Mouse (Mus musculus) heart, embryonic 16.5 days (tissue): ENCODE measurements around the gene Pcdh15. TPM values are rescaled to one million over a fixed set of nuclear protein-coding genes. Genes with fewer than 3 reads are reported as not detected.

Experiments used
- ATAC-seq: fragments of 200-750 bp; cut with Nextera tagmentation; replicated peaks from 2 replicates; pipeline ENCODE4 v1.8.0; 2017; ENCODE audit warnings: moderate number of reproducible peaks; ENCODE audit not compliant: insufficient read depth, low FRiP score; ENCODE audit errors: extremely low read depth
- H3K27ac ChIP-seq: fragments of 300-500 bp; sonication (generic); 2 replicates; pipeline ENCODE4 v1.5.1; 2014; ENCODE audit warnings: mild to moderate bottlenecking, low read length, control low read depth, moderate library complexity
- H3K27me3 ChIP-seq: fragments of 300-500 bp; sonication (generic); 2 replicates; pipeline ENCODE4 v1.6.1; 2014; ENCODE audit warnings: low read length, mixed read lengths; ENCODE audit not compliant: control insufficient read depth, insufficient read depth
- H3K36me3 ChIP-seq: fragments of 300-500 bp; sonication (generic); 2 replicates; pipeline ENCODE4 v1.6.1; 2014; ENCODE audit not compliant: control insufficient read depth, insufficient read depth
- H3K4me1 ChIP-seq: fragments of 300-500 bp; sonication (generic); 2 replicates; pipeline ENCODE4 v1.6.1; 2014; ENCODE audit warnings: low read length, mixed read lengths; ENCODE audit not compliant: control insufficient read depth, insufficient read depth
- H3K4me2 ChIP-seq: fragments of 300-500 bp; sonication (generic); 2 replicates; pipeline ENCODE4 v1.6.1; 2014; ENCODE audit warnings: low read depth, mild to moderate bottlenecking, control low read depth, low read length
- H3K4me3 ChIP-seq: fragments of 300-500 bp; sonication (generic); 2 replicates; pipeline ENCODE4 v1.5.1; 2014; ENCODE audit warnings: mild to moderate bottlenecking, control low read depth, low read length
- H3K9ac ChIP-seq: fragments of 300-500 bp; sonication (generic); 2 replicates; pipeline ENCODE4 v1.6.1; 2014; ENCODE audit warnings: low read length, control low read depth
- H3K9me3 ChIP-seq: fragments of 300-500 bp; sonication (generic); replicated peaks from 2 replicates; pipeline ENCODE4 v1.6.1; 2016; ENCODE audit warnings: low read length; ENCODE audit not compliant: control insufficient read depth
- WGBS: fragments of 180-500 bp; shearing (Covaris S2); extraction: QIAGEN DNeasy Blood & Tissue Kit; methylation state at CpG from one replicate; pipeline ENCODE4 v1.1.7; 2014; 5-methylcytosine and 5-hydroxymethylcytosine counted together
- polyA plus RNA-seq: library from polyadenylated mRNA; unstranded; fragments of >200 nt; fragmentation: Nextera tagmentation; extraction: Ambion mirVana; gene quantifications from 2 replicates; pipeline ENCODE4 v1.2.1, GENCODE M21; 2015

Pcdh15 gene
- polyA plus RNA-seq, 1 experiment from 2014 or later = 0.49 TPM

- H3K4me1 ChIP-seq = no peaks in the 10 kb centered on the region
- no peak overlapping the region for H3K9ac ChIP-seq
- no peak overlapping the region for H3K4me3 ChIP-seq
- no peaks in the 10 kb centered on the region for H3K9me3 ChIP-seq
- no peaks in the 10 kb centered on the region for H3K36me3 ChIP-seq
- H3K4me2 ChIP-seq = no peak overlapping the region
- no peak overlapping the region for H3K27ac ChIP-seq
- H3K27me3 ChIP-seq = no peaks in the 10 kb centered on the region
- ATAC-seq = no peak
- 93% methylated on average over 1 of the region's 1 CpGs for WGBS
These were observed 568.4 kb downstream of the Pcdh15 start for GRCm38 (mm10) chr10:73667501-73667900.

GRCm38 (mm10) chr10:73700519-73701286, 601.6 kb downstream of the Pcdh15 start:
- WGBS = 50% methylated on average over 5 of the region's 5 CpGs
- no peaks in the 10 kb centered on the region for H3K9me3 ChIP-seq
- no peak overlapping the region for H3K4me2 ChIP-seq
- no peak overlapping the region for H3K9ac ChIP-seq
- H3K27ac ChIP-seq = no peak overlapping the region
- H3K4me3 ChIP-seq = no peak overlapping the region
- H3K27me3 ChIP-seq = no peaks in the 10 kb centered on the region
- no peaks in the 10 kb centered on the region for H3K4me1 ChIP-seq
- no peak for ATAC-seq
- H3K36me3 ChIP-seq = no peaks in the 10 kb centered on the region

DNA sequence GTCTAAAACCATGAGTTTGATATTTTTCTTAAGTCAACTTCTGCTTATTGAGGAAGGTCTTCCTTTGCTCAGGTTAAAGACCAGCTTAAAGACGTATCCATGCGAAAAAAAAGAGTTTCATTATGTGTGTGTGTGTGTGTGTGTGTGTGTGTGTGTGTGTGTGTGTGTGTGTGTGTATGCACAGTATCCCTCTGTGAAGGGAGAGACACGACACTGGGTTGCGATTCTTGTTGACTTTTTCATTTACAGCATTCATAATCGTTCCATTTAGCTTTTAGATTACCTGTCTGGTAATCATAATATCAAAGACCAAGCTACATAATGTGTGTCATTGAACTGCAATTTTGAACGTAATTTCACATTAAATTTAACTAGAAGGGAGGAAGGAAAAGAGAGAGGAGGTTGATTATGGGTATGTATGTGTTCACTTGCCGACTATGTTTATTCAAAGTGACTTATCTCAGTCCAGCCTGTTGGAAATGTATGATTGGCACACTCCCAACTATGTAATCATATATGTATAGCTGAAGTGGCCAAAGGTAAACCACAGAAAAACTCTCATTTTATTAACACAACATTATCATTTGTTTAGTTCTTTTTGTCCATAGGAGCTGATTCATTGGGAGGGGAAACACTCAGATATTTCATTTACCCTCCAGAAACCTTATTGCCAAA, 626.6 kb downstream of the Pcdh15 start:
- no peak for ATAC-seq
- H3K27ac ChIP-seq = no peak overlapping the region

DNA sequence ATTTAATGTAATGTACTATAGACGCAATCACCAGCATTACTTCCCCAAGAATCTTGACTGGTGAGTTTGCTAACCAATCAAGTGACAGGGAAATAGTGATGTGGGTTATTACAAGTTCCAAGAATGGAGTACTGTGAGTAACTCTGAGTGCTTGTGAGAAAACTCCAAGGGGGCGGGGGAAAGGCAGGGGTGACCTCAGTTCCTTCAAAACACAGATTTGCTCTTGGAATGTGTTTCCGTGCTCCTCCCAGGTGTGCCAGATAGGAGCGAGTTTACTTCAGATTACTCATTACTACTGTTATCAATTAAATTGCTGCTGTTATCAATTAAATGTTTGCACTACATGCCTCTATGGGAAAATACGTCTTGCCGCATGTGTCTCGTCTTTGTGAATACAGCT, 634.1 kb downstream of the Pcdh15 start:
- H3K27ac ChIP-seq = no peak overlapping the region
- no peak for ATAC-seq

More for the DNA sequence above, 626.6 kb downstream of the Pcdh15 start:
- no peaks in the 10 kb centered on the region for H3K36me3 ChIP-seq
- no peak overlapping the region for H3K4me3 ChIP-seq
- no peaks in the 10 kb centered on the region for H3K9me3 ChIP-seq
- H3K4me1 ChIP-seq = no peaks in the 10 kb centered on the region
- H3K4me2 ChIP-seq = no peak overlapping the region
- H3K27me3 ChIP-seq = no peaks in the 10 kb centered on the region
- H3K9ac ChIP-seq = no peak overlapping the region
- 74% methylated on average over 7 of the region's 7 CpGs for WGBS

DNA sequence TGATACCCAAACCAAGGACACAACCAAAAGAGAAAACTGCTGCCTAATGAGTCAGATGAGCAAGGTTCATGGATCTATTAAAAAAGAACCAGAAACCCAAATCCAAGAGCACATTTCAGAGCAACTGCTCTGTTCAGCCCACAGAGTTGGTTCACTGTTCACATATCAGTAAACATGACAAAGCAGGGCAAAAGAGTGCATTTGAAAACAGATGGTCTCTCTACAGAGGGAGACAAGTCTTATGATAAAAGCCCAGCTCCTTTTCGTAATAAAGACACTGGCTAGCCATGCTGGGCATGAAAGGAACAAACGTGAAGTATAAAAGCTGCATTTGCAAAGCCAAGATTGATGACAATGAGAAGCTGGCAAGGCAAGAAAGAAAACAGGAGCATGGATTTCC, 649.9 kb downstream of the Pcdh15 start:
- 57% methylated on average over 2 of the region's 2 CpGs for WGBS
- Histone ChIP-seq H3K27me3 (no peaks in the 10 kb centered on the region), H3K4me3 (no peak overlapping the region), H3K36me3 (no peaks in the 10 kb centered on the region), H3K27ac (no peak overlapping the region), H3K4me2 (no peak overlapping the region), H3K9ac (no peak overlapping the region), H3K4me1 (no peaks in the 10 kb centered on the region), H3K9me3 (no peaks in the 10 kb centered on the region)
- ATAC-seq = no peak

More for the DNA sequence above, 634.1 kb downstream of the Pcdh15 start:
- Histone ChIP-seq H3K9ac (no peak overlapping the region), H3K36me3 (no peaks in the 10 kb centered on the region), H3K4me3 (no peak overlapping the region), H3K4me2 (no peak overlapping the region), H3K4me1 (no peaks in the 10 kb centered on the region), H3K27me3 (no peaks in the 10 kb centered on the region), H3K9me3 (no peaks in the 10 kb centered on the region)
- WGBS = 75% methylated on average over 7 of the region's 7 CpGs

DNA sequence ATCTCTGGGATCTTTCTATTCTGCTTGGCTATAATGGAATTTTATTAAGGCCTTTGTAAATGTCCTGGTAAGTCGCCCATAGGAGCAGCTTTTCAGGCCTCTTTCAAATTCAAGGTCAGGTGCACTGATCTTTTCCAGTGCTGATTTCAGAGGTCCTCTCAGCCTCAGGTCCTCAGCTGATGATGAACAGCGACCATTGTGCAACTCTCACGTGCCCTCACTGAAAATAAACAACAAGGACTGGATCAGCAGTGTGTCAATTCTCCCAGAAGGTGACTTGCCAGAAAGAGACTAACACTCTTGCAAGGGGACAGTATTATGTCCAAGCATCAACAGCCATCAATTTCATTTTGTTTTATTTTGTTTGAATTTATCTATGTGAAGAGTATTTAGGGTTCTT, 654.7 kb downstream of the Pcdh15 start:
- no peaks in the 10 kb centered on the region for H3K4me1 ChIP-seq
- WGBS = 41% methylated on average over 3 of the region's 3 CpGs
- no peaks in the 10 kb centered on the region for H3K36me3 ChIP-seq
- H3K9me3 ChIP-seq = no peaks in the 10 kb centered on the region
- H3K4me3 ChIP-seq = no peak overlapping the region
- H3K4me2 ChIP-seq = no peak overlapping the region
- no peak overlapping the region for H3K9ac ChIP-seq
- no peaks in the 10 kb centered on the region for H3K27me3 ChIP-seq
- ATAC-seq = no peak
- no peak overlapping the region for H3K27ac ChIP-seq

DNA sequence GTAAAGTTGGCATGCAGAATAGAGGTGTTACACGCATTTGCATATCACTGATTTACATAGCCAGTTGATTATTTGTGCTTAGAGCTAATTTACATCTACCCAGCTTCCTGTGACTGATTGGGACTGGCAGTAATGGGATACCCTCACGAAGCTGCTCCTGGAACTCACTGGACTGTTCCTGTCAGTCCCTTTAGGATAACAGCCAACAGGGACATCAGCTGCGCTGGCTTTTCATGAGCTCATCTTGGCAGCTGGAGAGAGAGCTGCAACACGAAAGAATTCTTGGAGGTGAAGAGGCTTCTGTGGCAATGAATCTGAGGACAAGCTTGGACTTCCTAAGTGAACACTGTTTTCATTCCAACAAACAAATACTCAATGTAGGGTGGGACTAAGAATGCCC, 683.8 kb downstream of the Pcdh15 start:
- Histone ChIP-seq H3K4me2 (no peak overlapping the region), H3K4me1 (no peaks in the 10 kb centered on the region), H3K27me3 (no peaks in the 10 kb centered on the region), H3K36me3 (no peaks in the 10 kb centered on the region), H3K27ac (no peak overlapping the region), H3K4me3 (no peak overlapping the region), H3K9me3 (no peaks in the 10 kb centered on the region), H3K9ac (no peak overlapping the region)
- no peak for ATAC-seq
- 40% methylated on average over 4 of the region's 4 CpGs for WGBS

GRCm38 (mm10) chr10:73788163-73788562, 689.0 kb downstream of the Pcdh15 start:
- 64% methylated on average over 3 of the region's 3 CpGs for WGBS
- H3K4me1 ChIP-seq = no peaks in the 10 kb centered on the region
- no peaks in the 10 kb centered on the region for H3K27me3 ChIP-seq
- H3K27ac ChIP-seq = no peak overlapping the region
- H3K9ac ChIP-seq = no peak overlapping the region
- no peak overlapping the region for H3K4me3 ChIP-seq
- H3K4me2 ChIP-seq = no peak overlapping the region
- H3K36me3 ChIP-seq = no peaks in the 10 kb centered on the region
- no peaks in the 10 kb centered on the region for H3K9me3 ChIP-seq
- no peak for ATAC-seq

DNA sequence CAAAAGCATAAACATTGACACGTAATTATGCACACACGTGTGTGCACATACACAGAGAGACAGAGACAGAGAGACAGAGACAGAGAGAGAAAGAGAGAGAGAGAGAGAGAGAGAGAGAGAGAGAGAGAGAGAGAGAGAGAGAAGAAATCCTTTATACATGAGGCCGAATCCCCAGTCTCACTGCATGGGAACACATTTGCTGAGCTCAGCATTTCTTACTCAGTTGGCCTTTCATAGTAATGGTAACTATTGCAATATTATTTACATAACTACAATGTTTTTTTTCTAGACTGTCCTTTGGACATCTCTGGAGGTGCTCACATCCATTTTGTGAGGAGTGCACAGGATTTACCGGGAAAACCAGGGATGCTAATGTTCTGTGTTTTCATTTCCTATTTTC, 705.9 kb downstream of the Pcdh15 start:
- ATAC-seq = no peak
- Histone ChIP-seq H3K4me1 (no peaks in the 10 kb centered on the region), H3K9ac (no peak overlapping the region), H3K4me2 (no peak overlapping the region), H3K27me3 (no peaks in the 10 kb centered on the region), H3K27ac (no peak overlapping the region), H3K9me3 (no peaks in the 10 kb centered on the region), H3K4me3 (no peak overlapping the region), H3K36me3 (no peaks in the 10 kb centered on the region)
- WGBS = 70% methylated on average over 4 of the region's 4 CpGs
